Mouse (Mus musculus) hindbrain, postnatal 0 days (tissue): ENCODE results near the gene Slc16a8. TPM values are rescaled to one million over a fixed set of nuclear protein-coding genes. Genes with fewer than 3 reads are reported as not detected.

ENCODE experiments used
- ATAC-seq: fragments of 200-750 bp; cut with Nextera tagmentation; 2 replicates; pipeline ENCODE4 v1.8.0; 2017; ENCODE audit warnings: mild to moderate bottlenecking, moderate TSS enrichment, moderate library complexity
- DNase-seq: peaks from one replicate; pipeline ENCODE4 v3.0.0-alpha.2; 2015; ENCODE audit warnings: low spot score
- H3K27ac ChIP-seq: fragments of 300-500 bp; sonication (generic); 2 replicates; pipeline ENCODE4 v1.5.1; 2014; ENCODE audit warnings: mild to moderate bottlenecking
- H3K27me3 ChIP-seq: fragments of 300-500 bp; sonication (generic); 2 replicates; pipeline ENCODE4 v1.6.1; 2014; ENCODE audit warnings: low read length, mixed read lengths; ENCODE audit not compliant: insufficient read depth
- H3K36me3 ChIP-seq: fragments of 300-500 bp; sonication (generic); 2 replicates; pipeline ENCODE4 v1.6.1; 2014; ENCODE audit warnings: low read length, mixed read lengths; ENCODE audit not compliant: insufficient read depth
- H3K4me1 ChIP-seq: fragments of 300-500 bp; sonication (generic); 2 replicates; pipeline ENCODE4 v1.6.1; 2014; ENCODE audit warnings: antibody characterized with exemption, low read length, mixed read lengths; ENCODE audit not compliant: insufficient read depth
- H3K4me2 ChIP-seq: fragments of 300-500 bp; sonication (generic); 2 replicates; pipeline ENCODE4 v1.6.1; 2014; ENCODE audit warnings: low read depth, mild to moderate bottlenecking, low read length, moderate library complexity, mixed read lengths
- H3K4me3 ChIP-seq: fragments of 300-500 bp; sonication (generic); 2 replicates; pipeline ENCODE4 v1.5.1; 2014; ENCODE audit warnings: low read length
- H3K9ac ChIP-seq: fragments of 300-500 bp; sonication (generic); replicated peaks from 2 replicates; pipeline ENCODE4 v1.6.1; 2014; ENCODE audit warnings: mild to moderate bottlenecking, low read length, moderate library complexity, mixed read lengths
- H3K9me3 ChIP-seq: fragments of 300-500 bp; sonication (generic); 2 replicates; pipeline ENCODE4 v1.6.1; 2016; ENCODE audit warnings: low read length, mixed read lengths
- CTCF ChIP-seq: IDR thresholded peaks from 2 replicates; pipeline ENCODE4 v1.5.1; 2016; ENCODE audit warnings: antibody characterized with exemption, control low read depth, low read depth
- WGBS: fragments of 180-500 bp; shearing (Covaris S2); extraction: QIAGEN DNeasy Blood & Tissue Kit; methylation state at CpG from one replicate; pipeline ENCODE4 v1.1.7; 2014; 5-methylcytosine and 5-hydroxymethylcytosine counted together
- polyA plus RNA-seq: library from polyadenylated mRNA; unstranded; fragments of >200 nt; fragmentation: Nextera tagmentation; extraction: Ambion mirVana; gene quantifications from 2 replicates; pipeline ENCODE4 v1.2.1, GENCODE M21; 2015
- total RNA-seq: library from RNA; depleted of rRNA; stranded (reverse); fragments of >200 nt; gene quantifications from 2 replicates; pipeline ENCODE4 v1.2.3, GENCODE M21; 2014

Slc16a8 gene
- total and polyA plus RNA-seq, 2 experiments from 2014 or later = 2.0 to 3.1 TPM

DNA sequence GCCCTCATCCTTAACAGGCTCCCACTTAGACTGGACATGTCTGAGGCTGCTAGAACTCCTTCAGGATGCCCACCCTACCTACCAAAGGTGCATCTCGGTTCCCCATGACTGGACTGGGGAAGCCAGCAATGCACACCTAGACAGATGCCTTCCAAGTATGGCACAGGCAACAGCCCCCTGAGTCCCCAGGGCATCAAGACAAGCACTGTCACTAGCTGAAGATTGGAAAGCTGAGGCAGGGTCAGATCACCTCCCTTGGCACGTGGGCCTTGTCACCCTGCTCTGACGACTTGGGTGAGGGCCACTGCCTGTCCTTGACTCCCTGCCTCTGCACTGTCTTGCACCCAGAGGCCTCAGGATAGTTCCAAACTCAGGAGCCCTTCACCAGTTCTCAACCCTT, 33.8 kb upstream of the Slc16a8 start:
- WGBS = 75% methylated on average over 3 of the region's 3 CpGs
- no peak for DNase-seq
- Histone ChIP-seq H3K36me3 (no peaks in the 10 kb centered on the region), H3K4me2 (no peak overlapping the region), H3K27me3 (no peaks in the 10 kb centered on the region), H3K9me3 (no peaks in the 10 kb centered on the region), H3K9ac (no peak overlapping the region), H3K4me3 (no peak overlapping the region), H3K27ac (no peak overlapping the region), H3K4me1 (no peaks in the 10 kb centered on the region)
- no peak for ATAC-seq
- TF ChIP-seq CTCF = no peak

DNA sequence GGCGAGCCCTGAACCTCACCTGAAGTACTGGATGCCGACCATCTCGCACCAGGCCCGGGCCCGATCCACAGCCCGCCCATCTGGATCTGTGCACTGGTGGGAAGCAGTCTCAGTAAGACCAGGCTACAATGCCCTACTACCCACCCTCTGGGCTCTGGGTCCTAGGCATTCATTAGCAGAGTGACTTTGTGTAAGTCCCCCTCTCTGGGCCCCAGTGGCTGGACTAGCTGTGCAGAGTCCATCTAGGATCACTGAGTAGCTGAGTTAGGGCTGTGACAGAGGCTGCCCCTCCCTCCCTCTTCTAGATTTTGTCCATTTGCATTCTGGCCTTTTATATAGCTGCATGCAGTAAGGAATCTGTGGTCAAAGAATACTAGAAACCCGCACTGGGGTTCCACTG, 32.5 kb upstream of the Slc16a8 start:
- no peak for TF ChIP-seq CTCF
- Histone ChIP-seq H3K4me2 (no peak overlapping the region), H3K4me3 (no peak overlapping the region), H3K27ac (no peak overlapping the region), H3K9ac (no peak overlapping the region), H3K27me3 (no peaks in the 10 kb centered on the region), H3K36me3 (no peaks in the 10 kb centered on the region), H3K9me3 (no peaks in the 10 kb centered on the region), H3K4me1 (no peaks in the 10 kb centered on the region)
- no peak for DNase-seq
- 88% methylated on average over 7 of the region's 7 CpGs for WGBS
- ATAC-seq = no peak

DNA sequence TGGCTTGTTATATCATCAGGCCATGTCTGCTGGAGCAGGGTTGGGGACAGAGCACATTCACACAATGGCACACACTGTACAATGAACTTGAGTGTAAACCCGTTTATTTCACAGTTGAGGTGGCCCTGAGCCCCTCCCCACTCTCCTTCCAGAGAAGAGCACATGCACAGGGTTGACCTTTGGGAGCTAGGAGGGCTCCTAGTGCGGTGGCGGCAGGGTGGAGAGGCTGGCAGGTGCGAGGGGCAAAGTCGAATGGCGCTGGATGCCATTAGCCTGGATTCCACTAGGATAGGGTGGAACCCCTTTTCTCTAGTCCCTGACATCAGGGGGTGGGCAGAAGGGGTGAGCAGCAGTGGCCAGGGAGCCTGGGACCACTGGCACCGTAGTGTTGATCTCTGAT, 31.6 kb upstream of the Slc16a8 start:
- H3K4me1 ChIP-seq = no peaks in the 10 kb centered on the region
- no peak for ATAC-seq
- H3K4me2 ChIP-seq = no peak overlapping the region
- no peaks in the 10 kb centered on the region for H3K27me3 ChIP-seq
- H3K4me3 ChIP-seq = no peak overlapping the region
- TF ChIP-seq CTCF = no peak
- H3K27ac ChIP-seq = no peak overlapping the region
- no peak for DNase-seq
- H3K9ac ChIP-seq = no peak overlapping the region
- WGBS = 90% methylated on average over 7 of the region's 7 CpGs
- no peaks in the 10 kb centered on the region for H3K36me3 ChIP-seq
- H3K9me3 ChIP-seq = no peaks in the 10 kb centered on the region

DNA sequence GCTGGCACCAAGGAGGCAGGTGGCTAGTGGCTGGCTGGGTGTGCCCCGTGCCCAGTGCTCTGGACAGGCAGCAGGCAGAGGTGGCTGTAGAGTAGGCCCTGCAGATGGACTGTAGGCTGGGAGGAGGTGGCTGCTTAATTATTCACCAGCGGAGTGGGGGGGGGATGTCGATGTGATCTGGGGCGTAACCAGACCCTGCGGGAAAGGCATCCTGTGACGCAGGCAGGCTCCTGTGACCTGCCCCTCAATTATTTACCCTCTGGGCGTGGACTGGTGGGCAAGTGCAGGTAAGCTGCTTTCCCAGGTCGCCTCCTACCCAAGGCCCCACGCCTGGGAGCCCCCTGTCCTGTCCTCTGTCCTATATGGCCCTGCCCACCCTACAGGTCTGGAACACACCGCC, 30.8 kb upstream of the Slc16a8 start, which contains the start of gene Baiap2l2:
Baiap2l2 (minus strand) TSS at position 139 of the 400 bp plus-strand sequence.
- H3K9ac ChIP-seq = no peak within 1 kb of the TSS
- H3K36me3 ChIP-seq = no peaks in the 10 kb centered on the region
- ATAC-seq (no peak), DNase-seq (no peak)
- TF ChIP-seq CTCF = no peak
- H3K9me3 ChIP-seq = no peaks in the 10 kb centered on the region
- no peaks in the 10 kb centered on the region for H3K27me3 ChIP-seq
- H3K27ac ChIP-seq = no peak within 1 kb of the TSS
- 64% methylated on average over 10 of the region's 10 CpGs for WGBS
- no peaks in the 10 kb centered on the region for H3K4me1 ChIP-seq
- no peak within 1 kb of the TSS for H3K4me2 ChIP-seq
- no peak within 1 kb of the TSS for H3K4me3 ChIP-seq

DNA sequence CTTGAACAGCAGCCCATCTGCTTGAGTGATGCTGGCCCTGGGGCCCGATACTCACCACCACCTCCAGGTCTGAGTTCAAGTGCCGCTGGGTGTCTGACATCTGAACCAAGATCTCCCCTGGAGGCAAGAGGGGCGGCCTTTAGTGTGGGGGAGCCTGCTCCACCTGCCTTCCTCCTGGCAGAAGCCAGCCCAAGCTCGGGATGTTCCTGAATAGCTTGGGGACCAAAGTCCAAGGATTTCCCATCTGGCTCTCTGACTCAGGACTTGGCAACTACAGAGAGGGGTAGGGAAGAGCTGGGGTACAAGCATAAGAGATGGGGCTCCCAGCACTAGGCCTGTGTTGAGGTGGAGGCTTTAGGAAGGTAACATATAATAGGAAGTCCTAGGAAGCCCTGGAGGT, 28.8 kb upstream of the Slc16a8 start:
- no peak overlapping the region for H3K4me2 ChIP-seq
- H3K36me3 ChIP-seq = no peaks in the 10 kb centered on the region
- DNase-seq (no peak), ATAC-seq (no peak)
- no peak for TF ChIP-seq CTCF
- H3K27me3 ChIP-seq = no peaks in the 10 kb centered on the region
- no peak overlapping the region for H3K27ac ChIP-seq
- H3K9me3 ChIP-seq = no peaks in the 10 kb centered on the region
- H3K4me3 ChIP-seq = no peak overlapping the region
- WGBS = 81% methylated on average over 4 of the region's 4 CpGs
- no peaks in the 10 kb centered on the region for H3K4me1 ChIP-seq
- H3K9ac ChIP-seq = no peak overlapping the region

DNA sequence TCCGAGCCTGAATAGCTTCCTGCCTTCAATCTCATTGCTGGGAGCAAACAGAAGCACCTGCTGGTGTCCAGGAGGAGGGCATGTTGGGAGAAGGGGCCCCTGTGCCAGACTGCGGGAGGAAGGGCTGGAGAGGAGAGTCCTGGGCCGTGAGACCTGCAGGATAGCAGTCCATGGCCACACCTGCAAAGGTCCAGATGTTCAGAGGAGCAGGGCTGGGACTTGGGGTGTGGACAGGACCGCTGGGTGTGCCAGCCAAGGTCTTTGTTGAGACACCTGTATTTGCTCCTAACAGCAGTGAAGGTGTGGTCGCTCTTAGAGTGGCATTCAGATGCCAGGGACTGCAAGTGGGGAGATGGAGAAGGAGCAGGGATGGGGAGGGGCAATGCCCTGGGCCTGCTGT, 27.9 kb upstream of the Slc16a8 start:
- Histone ChIP-seq H3K9me3 (no peaks in the 10 kb centered on the region), H3K4me2 (no peak overlapping the region), H3K4me3 (no peak overlapping the region), H3K9ac (no peak overlapping the region), H3K27me3 (no peaks in the 10 kb centered on the region), H3K27ac (no peak overlapping the region), H3K36me3 (no peaks in the 10 kb centered on the region), H3K4me1 (no peaks in the 10 kb centered on the region)
- TF ChIP-seq CTCF = no peak
- ATAC-seq (no peak), DNase-seq (no peak)
- WGBS = 86% methylated on average over 5 of the region's 5 CpGs

DNA sequence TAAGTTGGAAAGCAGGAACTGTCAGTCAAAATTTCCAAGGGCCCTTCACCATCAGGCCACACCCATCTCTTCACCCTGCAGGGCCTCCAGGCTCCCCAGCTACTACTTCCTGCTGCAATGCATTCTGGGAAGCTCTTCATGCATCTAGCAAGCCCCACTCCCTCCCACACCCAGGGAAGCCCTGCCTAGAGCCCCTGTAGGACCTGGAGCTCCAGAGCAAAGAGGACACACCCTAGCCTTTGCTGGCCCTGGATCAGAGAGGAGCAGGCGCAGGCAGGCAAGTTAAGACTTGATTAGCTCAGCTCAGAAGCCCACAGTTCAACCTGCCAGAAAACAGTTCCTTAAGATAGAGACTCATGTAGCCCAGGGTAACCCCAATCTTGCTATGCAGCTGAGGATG, 26.8 kb upstream of the Slc16a8 start:
- DNase-seq = no peak
- Histone ChIP-seq H3K27me3 (no peaks in the 10 kb centered on the region), H3K27ac (no peak overlapping the region), H3K4me2 (no peak overlapping the region), H3K9ac (no peak overlapping the region), H3K4me1 (no peaks in the 10 kb centered on the region), H3K36me3 (no peaks in the 10 kb centered on the region), H3K9me3 (no peaks in the 10 kb centered on the region), H3K4me3 (no peak overlapping the region)
- no peak for TF ChIP-seq CTCF
- no peak for ATAC-seq
- WGBS = 94% methylated on average over 1 of the region's 1 CpGs
